Mouse (Mus musculus): Measurements from ENCODE around the gene Adamtsl1.

DNA sequence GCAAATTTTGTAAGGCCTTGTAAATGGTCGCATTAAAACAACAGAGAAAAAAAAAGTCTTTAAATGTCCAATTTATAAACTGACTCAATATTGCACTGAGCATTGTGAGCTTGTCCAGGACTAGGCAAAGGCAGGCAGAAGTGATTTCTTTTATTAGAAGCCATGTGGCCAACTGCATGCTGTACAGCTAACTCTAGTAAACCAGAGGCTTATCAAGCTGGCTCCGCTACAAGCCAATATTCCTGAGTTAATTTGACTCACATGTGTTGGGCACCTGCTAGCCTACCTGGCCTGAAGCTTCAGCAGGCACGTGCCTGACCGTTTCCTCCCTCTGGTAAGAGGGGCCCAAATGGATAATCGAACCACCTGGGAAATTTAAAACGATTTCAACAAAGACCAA, 881.7 kb downstream of the Adamtsl1 start:
- TF ChIP-seq CTCF (IDR thresholded peaks at IDR 0.05): no peak
- TF ChIP-seq EP300 (IDR thresholded peaks at IDR 0.05): no peak
